Mouse (Mus musculus) intestine, embryonic 14.5 days (tissue): Measurements from ENCODE around the gene Slc1a5. TPM values are rescaled to one million over a fixed set of nuclear protein-coding genes. Genes with fewer than 3 reads are reported as not detected.

Source experiments
- ATAC-seq: fragments of 200-750 bp; cut with Nextera tagmentation; replicated peaks from 2 replicates; pipeline ENCODE4 v1.8.0; 2017; ENCODE audit warnings: low read depth, moderate number of reproducible peaks, moderate TSS enrichment, moderate library complexity; ENCODE audit not compliant: low FRiP score, low TSS enrichment
- DNase-seq: peaks from one replicate; pipeline ENCODE4 v3.0.0-alpha.2; 2018; ENCODE audit warnings: low spot score
- H3K27ac ChIP-seq: fragments of 300-500 bp; sonication (generic); 2 replicates; pipeline ENCODE4 v1.5.1; 2014; ENCODE audit warnings: low read depth, mild to moderate bottlenecking, control low read depth
- H3K27me3 ChIP-seq: fragments of 300-500 bp; sonication (generic); replicated peaks from 2 replicates; pipeline ENCODE4 v1.6.1; 2014; ENCODE audit warnings: low read length, control low read depth; ENCODE audit not compliant: control insufficient read depth, insufficient read depth
- H3K36me3 ChIP-seq: fragments of 300-500 bp; sonication (generic); 2 replicates; pipeline ENCODE4 v1.6.1; 2014; ENCODE audit warnings: low read length, control low read depth; ENCODE audit not compliant: control insufficient read depth, insufficient read depth
- H3K4me1 ChIP-seq: fragments of 300-500 bp; sonication (generic); replicated peaks from 2 replicates; pipeline ENCODE4 v1.6.1; 2014; ENCODE audit warnings: low read length, control low read depth, mixed read lengths; ENCODE audit not compliant: control insufficient read depth, insufficient read depth
- H3K4me2 ChIP-seq: fragments of 300-500 bp; sonication (generic); 2 replicates; pipeline ENCODE4 v1.6.1; 2014; ENCODE audit warnings: low read length
- H3K4me3 ChIP-seq: fragments of 300-500 bp; sonication (generic); 2 replicates; pipeline ENCODE4 v1.5.1; 2014; ENCODE audit warnings: low read depth, low read length, control low read depth, mixed read lengths
- H3K9ac ChIP-seq: fragments of 300-500 bp; sonication (generic); 2 replicates; pipeline ENCODE4 v1.6.1; 2014; ENCODE audit warnings: mild to moderate bottlenecking, low read length
- H3K9me3 ChIP-seq: fragments of 300-500 bp; sonication (generic); 2 replicates; pipeline ENCODE4 v1.6.1; 2016; ENCODE audit warnings: low read length, control low read depth; ENCODE audit not compliant: control insufficient read depth
- WGBS: fragments of 180-500 bp; shearing (Covaris S2); extraction: QIAGEN DNeasy Blood & Tissue Kit; methylation state at CpG from one replicate; pipeline ENCODE4 v1.1.7; 2014; 5-methylcytosine and 5-hydroxymethylcytosine counted together
- polyA plus RNA-seq: library from polyadenylated mRNA; unstranded; fragments of >200 nt; fragmentation: Nextera tagmentation; extraction: Ambion mirVana; gene quantifications from 2 replicates; pipeline ENCODE4 v1.2.1, GENCODE M21; 2014

The Slc1a5 gene
- polyA plus RNA-seq, 1 experiment from 2014 or later, result 43.9 TPM

DNA sequence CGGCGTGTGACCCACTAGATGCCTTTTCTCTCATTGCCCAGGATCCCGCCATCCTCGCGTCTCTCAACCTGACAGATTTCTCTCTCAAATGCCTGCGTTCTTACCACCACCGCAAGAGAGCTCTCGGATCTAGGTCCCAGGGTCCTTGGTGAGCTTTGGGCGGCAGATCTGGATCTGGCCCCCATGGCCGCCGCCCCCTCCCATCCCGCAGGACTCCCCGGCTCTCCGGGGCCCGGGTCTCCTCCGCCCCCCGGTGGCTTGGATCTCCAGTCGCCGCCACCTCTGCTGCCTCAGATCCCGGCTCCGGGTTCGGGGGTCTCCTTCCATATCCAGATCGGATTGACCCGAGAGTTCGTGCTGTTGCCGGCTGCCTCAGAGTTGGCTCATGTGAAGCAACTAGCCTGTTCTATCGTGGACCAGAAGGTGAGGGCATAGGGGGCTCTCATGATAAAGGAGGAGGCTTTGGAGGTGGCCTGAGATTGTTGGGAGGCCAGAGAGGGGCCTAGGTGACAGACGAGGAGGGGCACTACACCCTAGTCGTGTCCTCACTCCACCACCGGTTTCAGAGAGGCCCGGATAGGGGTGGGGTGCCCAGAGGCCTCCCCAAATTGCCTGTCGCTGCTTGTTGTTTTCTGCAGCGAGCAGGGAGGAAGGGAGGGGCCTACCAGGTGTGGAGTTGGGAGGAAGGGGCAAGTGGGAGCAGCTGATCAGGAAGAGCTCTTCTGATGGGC lies 62.5 kb downstream of the Slc1a5 start:
- Histone ChIP-seq H3K4me3 (peak overlapping the region; percentile 58), H3K4me2 (peak overlapping the region; percentile 95), H3K9me3 (no peaks in the 10 kb centered on the region), H3K36me3 (peaks cover 31% of the 10 kb centered on the region), H3K27ac (peak overlapping the region; percentile 57), H3K9ac (peak overlapping the region; percentile 58), H3K27me3 (no peaks in the 10 kb centered on the region), H3K4me1 (peaks cover 16% of the 10 kb centered on the region)
- ATAC-seq (no peak), DNase-seq (peak; percentile 66)
- WGBS, result 1% methylated on average over 33 of the region's 33 CpGs

DNA sequence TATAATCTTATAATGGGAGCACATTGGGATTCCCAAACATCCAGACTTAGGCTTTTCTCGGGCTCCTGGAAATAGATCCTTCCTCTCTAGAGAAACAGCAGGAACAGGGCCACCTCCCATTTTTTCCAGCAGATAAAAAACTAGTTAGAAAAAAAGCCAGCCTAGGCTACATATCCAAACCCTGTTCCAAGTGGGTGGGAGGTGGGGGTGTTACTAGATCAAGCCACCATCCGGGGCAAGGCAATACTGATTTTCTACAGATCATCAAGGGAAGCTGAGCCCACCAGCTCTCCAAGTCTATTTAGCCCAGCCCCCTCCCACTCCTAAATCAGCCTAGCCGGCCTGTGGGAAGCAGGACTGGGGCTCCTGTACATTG lies 63.5 kb downstream of the Slc1a5 start:
- no peaks in the 10 kb centered on the region for H3K9me3 ChIP-seq
- no peaks in the 10 kb centered on the region for H3K27me3 ChIP-seq
- H3K4me2 ChIP-seq, result peak overlapping the region; percentile 95
- H3K27ac ChIP-seq, result peak overlapping the region; percentile 51; the same call in 1 of the 2 replicates
- 56% methylated on average over 3 of the region's 3 CpGs for WGBS
- DNase-seq (no peak), ATAC-seq (no peak)
- peak overlapping the region; percentile 25; the same call in 1 of the 2 replicates for H3K9ac ChIP-seq
- H3K36me3 ChIP-seq, result peaks cover 31% of the 10 kb centered on the region
- peak overlapping the region; percentile 58; the same call in 1 of the 2 replicates for H3K4me3 ChIP-seq
- H3K4me1 ChIP-seq, result peaks cover 16% of the 10 kb centered on the region

DNA sequence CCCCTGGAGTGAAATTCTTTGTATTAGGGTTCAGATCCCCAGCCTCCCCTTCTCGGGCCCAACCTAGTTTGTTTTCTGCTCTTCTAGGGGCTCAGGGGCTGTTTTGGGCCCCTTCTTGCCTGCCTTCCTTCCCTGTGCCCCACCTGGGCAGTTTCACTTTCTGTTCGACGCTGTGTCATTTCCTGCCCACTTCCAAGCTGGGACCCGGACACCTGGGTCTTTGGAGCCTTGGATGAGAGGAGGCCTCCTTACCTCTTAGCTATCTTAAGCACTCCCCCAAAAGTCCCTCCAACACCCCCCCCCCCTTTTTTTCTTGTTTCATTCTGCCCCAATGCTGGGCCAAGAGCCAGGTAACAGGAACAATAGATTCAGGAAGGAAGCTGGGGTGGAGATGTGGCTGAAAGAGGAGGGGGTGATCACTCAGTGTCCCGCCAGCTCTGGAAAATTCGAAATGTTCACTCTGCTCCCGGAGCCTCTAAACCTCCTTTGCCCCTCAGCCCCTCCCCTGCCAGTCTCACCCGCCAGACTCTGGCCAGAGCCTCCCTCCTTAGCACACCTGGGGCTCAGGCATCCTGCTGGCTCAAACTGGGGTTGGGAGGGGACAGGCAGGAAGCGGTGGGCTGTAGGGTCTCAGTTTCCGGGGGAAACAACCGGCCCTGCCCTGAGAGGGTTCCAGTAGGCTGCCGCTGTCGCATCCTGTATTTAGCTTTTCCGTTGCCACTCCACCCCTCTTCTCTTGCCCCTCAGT lies 64.1 kb downstream of the Slc1a5 start:
- Histone ChIP-seq H3K27ac (peak overlapping the region; percentile 51; the same call in 1 of the 2 replicates), H3K4me1 (peaks cover 16% of the 10 kb centered on the region), H3K9ac (peak overlapping the region; percentile 25; the same call in 1 of the 2 replicates), H3K27me3 (no peaks in the 10 kb centered on the region), H3K9me3 (no peaks in the 10 kb centered on the region), H3K36me3 (peaks cover 31% of the 10 kb centered on the region), H3K4me3 (peak overlapping the region; percentile 58), H3K4me2 (peak overlapping the region; percentile 95)
- no peak for DNase-seq
- ATAC-seq, result no peak
- WGBS, result 35% methylated on average over 14 of the region's 14 CpGs

DNA sequence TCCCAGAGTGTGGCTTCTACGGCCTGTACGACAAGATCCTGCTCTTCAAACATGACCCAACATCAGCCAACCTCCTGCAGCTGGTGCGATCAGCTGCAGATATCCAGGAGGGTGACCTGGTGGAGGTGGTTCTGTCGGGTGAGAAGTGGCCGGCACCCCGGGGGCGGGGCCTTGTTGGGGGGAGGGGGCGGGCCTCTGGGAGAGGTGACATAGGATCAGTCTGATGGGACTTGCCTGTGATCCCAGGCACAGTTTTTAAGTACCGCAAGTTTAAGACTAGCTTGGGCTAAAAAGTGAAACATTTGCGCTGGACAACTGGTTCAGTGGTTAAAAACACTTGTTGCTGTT lies 64.7 kb downstream of the Slc1a5 start:
- ATAC-seq, result no peak
- H3K9me3 ChIP-seq, result no peaks in the 10 kb centered on the region
- peaks cover 16% of the 10 kb centered on the region for H3K4me1 ChIP-seq
- peak overlapping the region; percentile 95 for H3K4me2 ChIP-seq
- 34% methylated on average over 10 of the region's 10 CpGs for WGBS
- H3K9ac ChIP-seq, result 0 out of 2 replicates have a peak overlapping the region, but pooled peaks have one; percentile 3
- H3K4me3 ChIP-seq, result peak overlapping the region; percentile 58; the same call in 1 of the 2 replicates
- peak overlapping the region; percentile 51; the same call in 1 of the 2 replicates for H3K27ac ChIP-seq
- peaks cover 31% of the 10 kb centered on the region for H3K36me3 ChIP-seq
- DNase-seq, result no peak
- H3K27me3 ChIP-seq, result no peaks in the 10 kb centered on the region

DNA sequence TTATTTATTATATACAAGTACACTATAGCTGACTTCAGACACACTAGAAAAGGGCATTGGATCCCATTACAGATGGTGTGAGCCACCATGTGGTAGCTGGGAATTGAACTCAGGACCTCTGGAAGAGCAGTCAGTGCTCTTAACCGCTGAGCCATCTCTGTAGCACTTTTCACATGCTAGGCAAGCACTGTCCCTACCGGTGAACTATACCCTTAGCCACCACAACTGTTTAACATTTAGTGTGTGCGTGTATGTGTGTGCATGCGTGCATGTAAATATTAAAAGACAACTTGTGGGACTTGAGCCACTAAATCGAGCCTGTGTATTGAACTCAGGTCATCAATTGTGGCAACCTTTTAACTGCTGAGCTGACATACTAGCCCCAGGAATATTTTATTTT lies 65.6 kb downstream of the Slc1a5 start:
- Histone ChIP-seq H3K4me1 (peaks cover 16% of the 10 kb centered on the region), H3K4me2 (no peak overlapping the region), H3K27me3 (no peaks in the 10 kb centered on the region), H3K27ac (no peak overlapping the region), H3K9ac (no peak overlapping the region), H3K4me3 (no peak overlapping the region), H3K36me3 (peaks cover 26% of the 10 kb centered on the region), H3K9me3 (no peaks in the 10 kb centered on the region)
- DNase-seq (no peak), ATAC-seq (no peak)
- WGBS, result 91% methylated on average over 5 of the region's 5 CpGs

DNA sequence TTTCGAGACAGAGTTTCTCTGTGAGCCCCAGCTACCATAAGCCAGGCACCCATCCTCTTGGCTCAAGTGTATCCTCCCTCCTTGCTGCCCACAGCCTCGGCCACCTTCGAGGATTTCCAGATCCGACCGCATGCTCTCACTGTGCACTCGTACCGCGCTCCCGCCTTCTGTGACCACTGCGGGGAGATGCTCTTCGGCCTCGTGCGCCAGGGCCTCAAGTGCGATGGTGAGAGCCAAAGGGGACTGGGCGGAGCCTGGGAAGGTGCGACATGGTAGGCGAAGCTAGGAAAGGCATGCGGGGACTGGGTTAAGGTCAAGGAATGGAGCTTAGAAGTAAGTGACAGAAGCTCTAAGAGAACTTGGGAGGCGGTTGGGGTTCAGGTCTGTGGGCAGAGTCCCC lies 66.4 kb downstream of the Slc1a5 start:
- Histone ChIP-seq H3K9ac (no peak overlapping the region), H3K4me2 (no peak overlapping the region), H3K27me3 (no peaks in the 10 kb centered on the region), H3K36me3 (peaks cover 33% of the 10 kb centered on the region), H3K4me1 (peaks cover 16% of the 10 kb centered on the region), H3K9me3 (no peaks in the 10 kb centered on the region), H3K4me3 (no peak overlapping the region), H3K27ac (no peak overlapping the region)
- WGBS, result 87% methylated on average over 19 of the region's 19 CpGs
- ATAC-seq, result no peak
- no peak for DNase-seq

Other genes starting within 250 kb of the Slc1a5 start
- gene Arhgap35, start 166.3 kb upstream of the Slc1a5 start, polyA plus RNA-seq, result 18.5 and 19.0 TPM in 2 replicates
- gene Ceacam15, start 105.6 kb upstream of the Slc1a5 start, polyA plus RNA-seq, result not detected in 2 replicates
- not detected in 2 replicates for gene Ceacam9, start 59.4 kb upstream of the Slc1a5 start, polyA plus RNA-seq
- gene Ap2s1, start 42.9 kb upstream of the Slc1a5 start, polyA plus RNA-seq, result 255 and 270 TPM in 2 replicates
- gene Strn4, start 34.5 kb downstream of the Slc1a5 start, polyA plus RNA-seq, result 107 and 111 TPM in 2 replicates
- 27.5 and 28.3 TPM in 2 replicates for gene Fkrp, start 35.4 kb downstream of the Slc1a5 start, polyA plus RNA-seq
- gene Prkd2, start 61.6 kb downstream of the Slc1a5 start, polyA plus RNA-seq, result 12.0 and 12.8 TPM in 2 replicates
- gene Dact3, start 94.0 kb downstream of the Slc1a5 start, polyA plus RNA-seq, result 5.3 and 5.5 TPM in 2 replicates
- 12.5 and 13.9 TPM in 2 replicates for gene Gng8, start 110.4 kb downstream of the Slc1a5 start, polyA plus RNA-seq
- 2.2 and 2.3 TPM in 2 replicates for gene Ptgir, start 125.2 kb downstream of the Slc1a5 start, polyA plus RNA-seq
- 184 and 190 TPM in 2 replicates for gene Calm3, start 142.8 kb downstream of the Slc1a5 start, polyA plus RNA-seq
- 4.1 and 5.3 TPM in 2 replicates for gene Pnmal2, start 163.3 kb downstream of the Slc1a5 start, polyA plus RNA-seq
- 3.7 and 4.1 TPM in 2 replicates for gene Pnmal1, start 178.3 kb downstream of the Slc1a5 start, polyA plus RNA-seq
- 0.51 and 0.62 TPM in 2 replicates for gene Gm42372, start 201.7 kb downstream of the Slc1a5 start, polyA plus RNA-seq
- 24.1 and 26.0 TPM in 2 replicates for gene Ccdc8, start 211.4 kb downstream of the Slc1a5 start, polyA plus RNA-seq
- gene Ppp5c, start 246.6 kb downstream of the Slc1a5 start, polyA plus RNA-seq, result 101 and 103 TPM in 2 replicates